Mouse (Mus musculus) heart, embryonic 11.5 days (tissue): ENCODE results near the gene Rnaseh1. TPM values are rescaled to one million over a fixed set of nuclear protein-coding genes. Genes with fewer than 3 reads are reported as not detected.

Experiments used
- ATAC-seq: fragments of 200-750 bp; cut with Nextera tagmentation; replicated peaks from 2 replicates; pipeline ENCODE4 v1.8.0; 2017; ENCODE audit warnings: moderate library complexity; ENCODE audit not compliant: insufficient number of reproducible peaks, low FRiP score, low TSS enrichment
- H3K27ac ChIP-seq: fragments of 300-500 bp; sonication (generic); 2 replicates; pipeline ENCODE4 v1.5.1; 2014; ENCODE audit warnings: mild to moderate bottlenecking, low read depth, low read length
- H3K27me3 ChIP-seq: fragments of 300-500 bp; sonication (generic); 2 replicates; pipeline ENCODE4 v1.6.1; 2014; ENCODE audit warnings: mild to moderate bottlenecking, low read length, mixed read lengths; ENCODE audit not compliant: control insufficient read depth, insufficient read depth
- H3K36me3 ChIP-seq: fragments of 300-500 bp; sonication (generic); 2 replicates; pipeline ENCODE4 v1.6.1; 2014; ENCODE audit warnings: mild to moderate bottlenecking, low read length, moderate library complexity, mixed read lengths; ENCODE audit not compliant: control insufficient read depth, insufficient read depth
- H3K4me1 ChIP-seq: fragments of 300-500 bp; sonication (generic); 2 replicates; pipeline ENCODE4 v1.6.1; 2014; ENCODE audit warnings: low read length; ENCODE audit not compliant: control insufficient read depth, insufficient read depth
- H3K4me2 ChIP-seq: fragments of 300-500 bp; sonication (generic); 2 replicates; pipeline ENCODE4 v1.6.1; 2014; ENCODE audit warnings: mild to moderate bottlenecking, moderate library complexity
- H3K4me3 ChIP-seq: fragments of 300-500 bp; sonication (generic); 2 replicates; pipeline ENCODE4 v1.5.1; 2014; ENCODE audit warnings: low read depth, low read length
- H3K9ac ChIP-seq: fragments of 300-500 bp; sonication (generic); 2 replicates; pipeline ENCODE4 v1.6.1; 2014; ENCODE audit warnings: mild to moderate bottlenecking, low read depth, low read length, moderate library complexity
- H3K9me3 ChIP-seq: fragments of 300-500 bp; sonication (generic); replicated peaks from 2 replicates; pipeline ENCODE4 v1.6.1; 2016; ENCODE audit warnings: low read length; ENCODE audit not compliant: control insufficient read depth
- WGBS: fragments of 180-500 bp; shearing (Covaris S2); extraction: QIAGEN DNeasy Blood & Tissue Kit; methylation state at CpG from one replicate; pipeline ENCODE4 v1.1.7; 2014; ENCODE audit not compliant: insufficient replicate concordance; 5-methylcytosine and 5-hydroxymethylcytosine counted together
- polyA plus RNA-seq: library from polyadenylated mRNA; unstranded; fragments of >200 nt; fragmentation: Nextera tagmentation; extraction: Ambion mirVana; gene quantifications from 2 replicates; pipeline ENCODE4 v1.2.1, GENCODE M21; 2014

Gene Rnaseh1
- polyA plus RNA-seq, 1 experiment from 2014 or later = 20.2 TPM

DNA sequence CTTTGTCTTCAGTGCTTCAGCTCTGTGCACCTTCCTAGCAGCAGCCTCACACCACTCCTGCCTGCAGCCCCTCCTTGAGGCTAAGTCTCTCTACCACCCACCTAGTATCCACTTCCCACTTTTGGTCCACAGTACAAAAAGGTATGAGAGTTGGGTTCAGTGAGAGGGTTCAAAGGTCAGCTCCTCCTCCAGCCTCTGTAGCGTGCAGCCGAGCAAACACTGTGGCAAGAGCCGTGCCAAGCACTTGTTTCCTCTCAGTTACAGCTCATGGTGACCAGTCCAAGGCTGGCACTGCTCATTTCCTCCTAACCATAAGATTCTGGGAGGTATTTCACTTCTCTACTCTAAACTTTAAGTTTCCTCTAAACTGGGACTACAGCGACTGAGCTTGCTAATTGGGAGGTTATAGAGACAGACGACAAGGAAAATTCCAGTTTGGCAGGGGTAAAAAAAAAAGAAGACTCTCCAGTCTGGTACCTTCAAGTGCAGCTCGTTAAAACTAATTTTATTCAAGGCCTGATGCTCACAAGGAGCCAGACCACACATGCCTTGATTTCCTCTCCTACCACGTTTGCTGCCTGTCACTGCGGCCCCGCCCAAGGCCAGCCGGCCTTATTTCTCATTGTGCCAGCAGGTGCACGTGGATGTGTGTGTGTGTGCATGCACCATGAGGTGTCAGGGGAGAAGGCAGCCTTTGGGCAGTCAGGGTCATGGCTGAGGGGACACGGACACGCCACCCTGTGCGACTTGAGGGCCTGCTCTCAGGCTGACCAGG, 48.6 kb downstream of the Rnaseh1 start:
- H3K36me3 ChIP-seq = no peaks in the 10 kb centered on the region

DNA sequence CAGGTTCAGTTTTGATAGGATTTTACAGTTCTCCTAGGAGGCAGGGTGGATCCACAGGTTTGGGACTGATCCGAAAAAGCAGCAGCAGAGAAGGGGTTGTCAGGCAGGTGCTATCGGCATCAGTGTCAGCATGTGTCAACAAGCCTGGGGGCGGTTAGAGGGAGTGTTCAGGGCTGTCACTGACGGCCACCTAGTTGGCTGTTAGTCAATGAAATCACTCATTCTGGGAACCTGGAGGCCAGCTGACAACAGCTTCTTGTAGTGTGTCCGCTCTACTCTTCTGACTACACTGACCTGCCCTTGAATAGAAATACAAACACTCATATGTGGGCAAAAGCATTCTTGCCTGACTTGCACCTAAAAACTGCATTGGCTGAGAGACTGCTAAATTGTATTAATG, 49.7 kb downstream of the Rnaseh1 start:
- Histone ChIP-seq H3K4me1 (peaks cover 23% of the 10 kb centered on the region), H3K36me3 (no peaks in the 10 kb centered on the region), H3K27ac (no peak overlapping the region), H3K4me3 (no peak overlapping the region), H3K27me3 (0 out of 2 replicates have a peak, but pooled peaks cover 5% of the 10 kb centered on the region), H3K9me3 (no peaks in the 10 kb centered on the region), H3K9ac (no peak overlapping the region), H3K4me2 (no peak overlapping the region)
- WGBS = 76% methylated on average over 5 of the region's 5 CpGs
- ATAC-seq = no peak

More for the DNA sequence above, 48.6 kb downstream of the Rnaseh1 start:
- Histone ChIP-seq H3K27me3 (0 out of 2 replicates have a peak, but pooled peaks cover 5% of the 10 kb centered on the region), H3K27ac (no peak overlapping the region), H3K4me3 (no peak overlapping the region), H3K4me2 (no peak overlapping the region), H3K9ac (no peak overlapping the region), H3K4me1 (peaks cover 28% of the 10 kb centered on the region), H3K9me3 (no peaks in the 10 kb centered on the region)
- 84% methylated on average over 14 of the region's 14 CpGs for WGBS
- ATAC-seq = no peak

DNA sequence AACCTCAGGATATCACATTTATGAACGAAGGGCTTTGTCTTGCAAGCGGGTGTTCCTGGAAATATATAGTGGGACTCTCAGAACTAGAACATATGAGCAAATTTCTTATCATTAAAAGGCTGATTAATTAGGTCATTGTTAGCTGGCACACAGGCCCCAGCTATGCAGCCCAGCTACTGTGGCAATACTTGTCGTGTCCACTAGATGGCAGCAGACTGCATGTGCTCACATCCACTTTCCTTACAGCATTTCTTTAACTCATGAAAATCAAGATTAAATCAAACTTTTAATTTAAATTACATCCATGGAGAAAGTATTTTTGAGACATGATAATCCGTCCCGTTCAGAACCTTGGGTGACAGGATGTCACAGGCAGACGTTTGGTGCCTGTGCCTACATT, 50.3 kb downstream of the Rnaseh1 start:
- Histone ChIP-seq H3K9ac (no peak overlapping the region), H3K4me1 (peaks cover 17% of the 10 kb centered on the region), H3K36me3 (no peaks in the 10 kb centered on the region), H3K27ac (peak overlapping the region; percentile 22; the same call in 1 of the 2 replicates), H3K27me3 (0 out of 2 replicates have a peak, but pooled peaks cover 5% of the 10 kb centered on the region), H3K4me2 (no peak overlapping the region), H3K4me3 (no peak overlapping the region), H3K9me3 (no peaks in the 10 kb centered on the region)
- no peak for ATAC-seq
- 11% methylated on average over 6 of the region's 6 CpGs for WGBS

DNA sequence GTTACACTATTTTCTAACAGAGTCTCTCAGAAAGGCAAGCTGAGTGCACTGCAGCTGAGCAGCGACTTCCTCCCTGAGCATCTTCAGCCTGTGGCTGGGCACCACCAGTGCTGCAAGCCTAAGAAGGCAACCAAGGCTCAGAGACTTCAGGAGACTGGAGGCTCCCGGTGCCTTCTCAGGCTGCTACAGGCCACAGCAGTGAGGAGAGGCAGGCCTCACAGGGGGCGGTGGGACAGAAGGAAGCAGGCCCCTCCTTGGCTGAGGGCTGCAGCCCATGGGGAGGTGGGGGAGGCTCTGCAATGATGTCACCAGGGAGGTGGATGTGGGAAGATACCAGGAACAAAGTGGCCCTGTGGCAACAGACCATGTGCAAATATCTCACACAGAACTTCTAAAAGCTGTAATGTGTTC, 50.7 kb downstream of the Rnaseh1 start:
- peak overlapping the region; percentile 22; the same call in 1 of the 2 replicates for H3K27ac ChIP-seq

DNA sequence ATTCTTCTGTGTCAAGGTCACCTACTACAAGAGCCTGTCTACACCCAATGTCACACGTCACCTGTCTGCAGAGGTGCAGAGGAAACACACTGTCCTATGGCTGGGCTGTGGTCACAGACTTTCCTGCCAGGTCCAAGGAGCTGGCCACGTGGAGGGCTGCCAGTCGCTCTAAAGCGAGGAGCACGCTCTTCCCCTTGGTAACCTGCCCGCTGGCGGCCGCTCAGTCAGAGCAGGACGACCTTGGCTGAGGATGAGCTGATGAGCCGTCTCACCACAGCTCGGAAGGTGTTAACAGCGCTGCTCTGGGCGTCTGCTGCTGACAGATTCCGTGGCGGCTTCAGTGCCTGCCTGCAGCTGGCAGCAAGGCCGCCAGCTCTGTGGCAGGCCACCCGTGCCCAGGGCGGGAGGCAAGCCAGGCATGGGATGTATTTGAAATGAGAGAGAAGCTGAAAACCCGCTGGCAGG, 51.2 kb downstream of the Rnaseh1 start:
- Histone ChIP-seq H3K4me2 (peak overlapping the region; percentile 9; the same call in 1 of the 2 replicates), H3K4me1 (peaks cover 12% of the 10 kb centered on the region), H3K9me3 (no peaks in the 10 kb centered on the region), H3K27me3 (0 out of 2 replicates have a peak, but pooled peaks cover 5% of the 10 kb centered on the region), H3K9ac (peak overlapping the region; percentile 13; the same call in 1 of the 2 replicates), H3K4me3 (no peak overlapping the region), H3K36me3 (no peaks in the 10 kb centered on the region), H3K27ac (peak overlapping the region; percentile 22; the same call in 1 of the 2 replicates)
- WGBS = 43% methylated on average over 19 of the region's 19 CpGs
- ATAC-seq = no peak

More for the DNA sequence above, 50.7 kb downstream of the Rnaseh1 start:
- Histone ChIP-seq H3K36me3 (no peaks in the 10 kb centered on the region), H3K9ac (peak overlapping the region; percentile 13; the same call in 1 of the 2 replicates), H3K4me3 (no peak overlapping the region), H3K4me1 (peaks cover 13% of the 10 kb centered on the region), H3K4me2 (no peak overlapping the region), H3K27me3 (0 out of 2 replicates have a peak, but pooled peaks cover 5% of the 10 kb centered on the region), H3K9me3 (no peaks in the 10 kb centered on the region)
- 26% methylated on average over 3 of the region's 3 CpGs for WGBS
- no peak for ATAC-seq

DNA sequence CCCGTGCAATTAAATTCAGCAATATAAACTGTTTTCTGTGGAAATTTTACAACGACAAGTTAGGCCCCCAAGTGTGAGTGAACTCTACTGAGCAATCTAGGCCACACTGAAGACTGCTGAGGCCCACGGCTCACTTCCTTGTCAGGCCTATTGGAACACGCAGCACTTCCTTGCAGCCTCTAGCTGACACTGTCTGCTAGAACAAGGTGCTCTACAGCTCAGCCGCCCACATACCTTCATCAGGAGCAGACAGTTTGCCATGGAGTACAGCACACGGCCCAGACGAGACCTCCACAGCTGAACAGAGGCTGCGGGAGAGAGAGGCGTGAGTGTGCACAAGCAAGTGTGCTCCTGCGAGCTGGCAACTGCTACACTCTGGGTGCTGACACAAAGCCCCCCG, 51.9 kb downstream of the Rnaseh1 start:
- 85% methylated on average over 11 of the region's 11 CpGs for WGBS
- Histone ChIP-seq H3K27ac (no peak overlapping the region), H3K27me3 (0 out of 2 replicates have a peak, but pooled peaks cover 5% of the 10 kb centered on the region), H3K4me2 (no peak overlapping the region), H3K9ac (no peak overlapping the region), H3K9me3 (no peaks in the 10 kb centered on the region), H3K4me1 (peaks cover 12% of the 10 kb centered on the region), H3K36me3 (no peaks in the 10 kb centered on the region), H3K4me3 (no peak overlapping the region)
- ATAC-seq = no peak

DNA sequence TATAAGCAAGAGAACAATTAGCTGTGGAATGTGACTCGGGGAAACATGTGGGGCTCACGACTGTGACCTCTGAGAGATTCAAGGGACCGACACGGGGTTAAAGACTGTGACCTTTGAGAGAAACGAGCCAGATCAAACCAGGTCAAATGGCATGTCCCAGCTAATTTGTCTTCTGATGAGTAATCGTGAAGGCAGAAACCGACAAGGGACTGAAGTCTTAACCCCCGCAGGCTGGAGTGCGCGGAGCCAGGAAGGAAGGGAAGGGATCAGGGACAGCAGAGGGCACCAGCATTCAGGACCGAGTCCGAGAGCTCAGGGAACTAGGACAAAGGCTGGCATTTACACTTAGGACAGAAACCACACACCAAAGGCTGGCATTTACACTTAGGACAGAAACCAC, 55.0 kb downstream of the Rnaseh1 start:
- Histone ChIP-seq H3K9me3 (no peaks in the 10 kb centered on the region), H3K27ac (no peak overlapping the region), H3K4me2 (no peak overlapping the region), H3K36me3 (no peaks in the 10 kb centered on the region), H3K9ac (no peak overlapping the region), H3K4me3 (no peak overlapping the region), H3K4me1 (peaks cover 12% of the 10 kb centered on the region), H3K27me3 (0 out of 2 replicates have a peak, but pooled peaks cover 2% of the 10 kb centered on the region)
- ATAC-seq = no peak
- 46% methylated on average over 12 of the region's 12 CpGs for WGBS

DNA sequence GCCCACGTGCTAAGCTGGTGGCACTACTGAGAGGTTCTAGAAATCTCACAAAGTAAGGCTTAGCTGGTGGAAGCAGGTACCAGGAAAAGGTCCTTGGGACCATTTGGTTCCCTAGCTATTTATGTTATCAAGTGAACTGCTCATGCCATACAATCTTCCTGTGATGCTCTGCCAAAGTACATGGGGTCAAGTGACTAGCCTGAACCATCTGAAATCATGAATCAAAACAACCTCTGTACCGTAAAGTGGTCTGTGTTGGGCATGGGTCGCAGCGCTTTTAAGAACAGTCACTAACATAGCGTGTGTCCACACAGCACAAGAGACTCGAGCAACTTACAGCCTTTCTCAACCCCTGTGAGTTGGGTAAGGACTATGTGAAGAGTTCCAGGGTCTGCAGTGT, 55.8 kb downstream of the Rnaseh1 start:
- Histone ChIP-seq H3K27me3 (0 out of 2 replicates have a peak, but pooled peaks cover 2% of the 10 kb centered on the region), H3K4me3 (no peak overlapping the region), H3K4me2 (no peak overlapping the region), H3K36me3 (no peaks in the 10 kb centered on the region), H3K9ac (no peak overlapping the region), H3K4me1 (peaks cover 8% of the 10 kb centered on the region), H3K27ac (no peak overlapping the region), H3K9me3 (no peaks in the 10 kb centered on the region)
- WGBS = 91% methylated on average over 6 of the region's 6 CpGs
- ATAC-seq = no peak
